Mouse (Mus musculus) heart, adult 2 months (tissue): Measurements from ENCODE around the gene Gm5724.

Experiments
- EP300 ChIP-seq: fragments of 200-500 bp; IDR thresholded peaks from 2 replicates; pipeline ENCODE4 v1.6.1; 2011; ENCODE audit warnings: low read depth, low read length, control low read depth; ENCODE audit not compliant: insufficient read depth
- POLR2A ChIP-seq: fragments of 200-500 bp; IDR thresholded peaks from 2 replicates; pipeline ENCODE4 v1.6.1; 2011; ENCODE audit warnings: mild to moderate bottlenecking, low read depth, low read length, control low read depth; ENCODE audit not compliant: insufficient read depth

GRCm38 (mm10) chr6:141773710-141774109, at the start of gene Gm5724:
- TF ChIP-seq EP300 (no peak), POLR2A (no peak)
